Mouse (Mus musculus) 416B (cell line): ENCODE results near the gene Gnat2.
A peak's percentile ranks its signal among the peaks of the same experiment; 100 is the strongest.

Source experiments
- DNase-seq: peaks from one replicate; pipeline ENCODE4 v3.0.0; 2011; ENCODE audit warnings: low read depth

Gene Gnat2

GRCm38 (mm10) chr3:108092536-108093115, at the start of gene Gnat2:
Gene Gnat2, plus strand, starts transcription at chr3:108092789.
- no peak for DNase-seq

DNA sequence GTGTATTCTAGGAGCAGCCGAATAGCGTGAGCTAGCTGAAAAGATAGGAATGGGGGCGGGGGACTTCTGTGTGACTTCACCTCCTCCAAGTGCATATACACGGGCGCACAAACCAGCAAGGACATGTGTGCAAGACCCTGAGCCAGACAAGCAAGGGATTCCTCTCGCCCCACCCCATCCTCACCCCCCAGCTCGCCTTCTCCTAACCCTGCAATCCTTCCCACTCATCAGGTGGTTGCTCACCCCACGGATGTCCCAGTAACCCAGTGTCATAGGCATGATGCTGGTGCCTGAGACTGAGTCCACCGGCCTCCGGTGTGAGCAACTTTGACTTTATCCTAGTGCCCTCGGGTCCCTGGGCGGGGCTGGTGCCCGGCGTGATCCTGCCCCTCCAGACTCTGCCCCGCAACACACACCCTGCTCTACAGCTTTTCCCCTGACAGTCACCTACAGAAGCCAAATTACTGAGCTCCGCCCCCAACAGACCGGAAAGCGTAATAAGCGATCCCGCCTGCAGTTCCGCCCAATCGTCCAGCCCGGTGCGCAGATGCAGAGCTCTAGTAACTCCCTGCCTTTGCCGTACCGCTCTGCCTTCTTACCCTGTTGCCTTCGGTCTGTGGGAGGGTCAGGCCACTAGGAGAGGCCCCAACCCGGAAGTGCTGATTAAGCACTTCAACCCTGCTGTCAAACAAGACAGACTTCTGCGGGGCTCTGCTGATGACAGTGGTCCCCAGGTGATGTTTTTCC, 48.0 kb upstream of the Gnat2 start, which contains the start of gene Gstm4:
Gstm4 (minus strand) TSS at position 501 of the 747 bp plus-strand sequence.
- no peak for DNase-seq

DNA sequence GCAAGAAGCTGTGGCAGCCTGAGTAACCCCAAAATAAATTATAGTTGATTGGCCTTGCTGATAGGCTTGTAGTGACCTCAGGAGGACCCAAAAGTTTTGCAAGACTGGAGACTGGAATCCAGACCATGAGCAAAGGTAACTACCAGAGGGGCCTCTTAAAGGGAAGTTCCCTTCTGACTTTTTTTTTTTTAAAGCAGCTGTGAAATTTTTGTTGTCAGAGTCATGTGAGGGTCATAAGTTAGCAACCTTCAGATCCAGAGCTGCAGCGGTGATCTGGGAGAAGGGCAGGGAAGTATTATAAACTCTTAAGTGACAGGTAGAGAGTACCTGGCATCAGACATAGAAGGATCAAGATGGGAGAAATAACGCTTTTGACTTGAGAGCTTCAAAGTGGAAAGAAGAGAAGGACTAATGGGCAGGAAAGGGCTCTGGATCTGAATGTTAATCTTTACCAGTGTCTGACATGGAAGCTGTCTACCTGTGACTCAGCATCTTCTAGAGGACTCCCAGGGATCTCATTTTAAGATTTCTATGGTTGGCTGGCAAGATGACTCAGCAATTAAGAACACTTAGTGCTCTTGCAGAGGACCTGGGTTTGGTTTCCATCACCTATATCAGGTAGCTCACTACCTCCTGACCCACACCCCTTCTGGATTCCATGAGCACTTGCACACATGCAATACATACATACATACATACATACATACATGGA, 45.5 kb upstream of the Gnat2 start:
- peak; percentile 62 for DNase-seq

- no peak for DNase-seq
Observed at GRCm38 (mm10) chr3:108048306-108048705, 44.3 kb upstream of the Gnat2 start.

GRCm38 (mm10) chr3:108050493-108050892, 42.1 kb upstream of the Gnat2 start:
- DNase-seq: no peak

DNA sequence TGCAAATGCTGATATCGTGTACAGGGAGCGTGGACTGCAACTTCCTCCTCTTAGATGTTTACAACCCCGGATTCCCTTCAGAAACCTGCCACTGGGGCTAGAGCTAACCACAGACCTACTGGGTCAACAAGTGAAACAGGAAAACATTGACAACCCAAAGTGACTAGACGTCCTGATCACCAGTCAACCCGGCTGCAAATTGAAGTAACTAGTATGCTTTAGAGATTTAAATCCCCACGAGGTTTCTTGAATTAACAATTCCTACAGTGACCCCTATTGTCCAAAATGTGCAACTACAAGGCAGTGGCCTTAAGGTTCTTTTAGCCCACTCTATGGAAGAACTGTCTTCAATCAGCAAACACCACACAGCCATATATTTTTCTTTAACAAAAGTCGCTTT, 31.2 kb upstream of the Gnat2 start:
- peak; percentile 90 for DNase-seq

- DNase-seq: no peak
Observed at GRCm38 (mm10) chr3:108062648-108063047, 29.9 kb upstream of the Gnat2 start.

DNA sequence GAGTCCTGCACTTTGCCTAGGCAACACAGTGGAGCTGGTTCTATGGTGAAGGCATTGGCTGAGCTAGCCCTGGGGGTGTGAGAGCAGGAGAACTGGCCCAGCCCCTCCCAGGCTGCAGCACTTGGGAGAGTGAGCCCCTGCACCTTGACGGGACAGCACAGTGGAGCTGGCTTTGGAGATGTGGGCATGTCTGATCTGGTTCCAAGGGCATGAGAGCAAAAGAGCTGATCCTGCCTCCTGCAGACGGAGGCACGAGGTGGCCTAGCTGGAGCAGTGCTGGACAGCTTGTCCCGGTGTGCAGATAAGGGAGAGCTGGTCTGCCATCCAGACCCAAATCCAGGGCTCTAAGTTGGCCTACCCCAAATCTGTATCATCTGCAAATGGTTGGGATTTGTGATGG, 27.9 kb upstream of the Gnat2 start:
- no peak for DNase-seq

DNA sequence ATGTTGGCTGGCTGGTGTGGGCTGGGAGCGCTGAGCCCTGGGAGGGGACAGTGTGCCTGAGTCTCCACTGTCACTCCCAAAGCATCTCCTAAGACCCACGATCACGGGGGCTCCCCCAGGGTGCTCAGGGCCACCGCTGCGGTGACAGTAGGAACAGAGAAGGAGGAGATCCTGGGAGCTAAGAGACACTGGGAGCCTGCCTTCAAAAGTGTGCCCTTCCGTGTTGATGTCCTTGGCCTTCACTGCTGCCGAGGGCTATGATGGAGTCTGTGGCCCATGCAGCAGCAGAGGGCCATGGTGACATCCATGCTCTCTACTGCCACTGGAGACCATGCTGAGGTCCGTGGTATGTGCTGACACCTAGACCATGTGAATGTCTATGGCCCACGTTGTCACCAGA, 27.0 kb upstream of the Gnat2 start:
- no peak for DNase-seq

- DNase-seq: no peak
Observed at GRCm38 (mm10) chr3:108067370-108067934, 25.1 kb upstream of the Gnat2 start.

- no peak for DNase-seq
Observed at GRCm38 (mm10) chr3:108068826-108069225, 23.8 kb upstream of the Gnat2 start.

DNA sequence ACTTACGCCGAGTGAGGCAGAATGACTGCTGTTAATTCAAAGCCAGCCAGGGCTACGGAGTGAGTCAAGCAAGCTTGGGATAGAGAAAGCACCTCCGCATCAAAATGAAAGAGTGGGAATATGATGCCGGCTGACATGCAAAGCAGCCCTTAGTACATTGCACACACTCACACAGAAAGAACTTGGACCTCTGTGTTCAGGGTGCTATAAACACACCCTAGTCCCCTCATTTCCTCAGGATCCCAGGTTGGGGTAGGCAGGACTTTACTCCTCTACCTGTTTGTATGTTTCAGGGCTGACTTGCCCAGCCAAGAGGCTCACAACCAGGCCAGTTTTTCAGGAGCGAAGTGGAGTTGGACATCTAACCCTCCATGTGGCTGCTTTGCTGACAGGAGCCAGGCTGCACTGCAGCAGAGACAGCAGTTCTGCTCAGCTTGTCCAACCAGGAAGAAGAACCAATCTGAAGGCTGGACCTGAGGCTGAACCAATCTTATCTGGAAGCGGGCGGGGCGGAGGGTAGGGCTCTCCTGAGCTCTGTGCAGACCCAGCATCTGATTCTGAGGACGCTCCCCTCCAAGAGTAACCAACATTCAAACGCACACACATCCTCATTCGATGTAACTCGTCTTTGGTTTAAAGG, 23.2 kb upstream of the Gnat2 start:
- DNase-seq: peak; percentile 52

- peak; percentile 76 for DNase-seq
Observed at GRCm38 (mm10) chr3:108070295-108071293, 22.0 kb upstream of the Gnat2 start.

- DNase-seq: no peak
Observed at GRCm38 (mm10) chr3:108072983-108073569, 19.5 kb upstream of the Gnat2 start.

DNA sequence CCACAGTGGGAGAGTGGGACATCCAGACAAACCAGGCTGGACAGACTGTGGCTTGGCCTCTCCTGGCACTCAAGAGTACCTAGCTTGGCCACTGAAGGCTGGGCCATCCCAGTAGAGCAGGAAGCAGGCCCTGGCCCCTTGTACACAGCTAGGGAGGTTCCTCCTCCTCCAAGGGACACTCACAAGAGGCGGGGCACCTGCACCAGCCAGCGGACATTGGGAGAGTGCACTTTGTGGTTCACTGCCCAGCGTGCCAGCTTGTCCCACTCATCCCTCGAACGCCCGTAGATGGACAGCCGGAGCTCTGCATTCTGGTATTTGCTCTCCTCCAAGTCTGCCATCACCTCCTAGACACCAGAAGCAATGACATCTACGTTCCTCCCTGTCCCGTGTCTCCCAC, 15.8 kb upstream of the Gnat2 start:
- no peak for DNase-seq

GRCm38 (mm10) chr3:108081681-108082080, 10.9 kb upstream of the Gnat2 start:
- DNase-seq: no peak

DNA sequence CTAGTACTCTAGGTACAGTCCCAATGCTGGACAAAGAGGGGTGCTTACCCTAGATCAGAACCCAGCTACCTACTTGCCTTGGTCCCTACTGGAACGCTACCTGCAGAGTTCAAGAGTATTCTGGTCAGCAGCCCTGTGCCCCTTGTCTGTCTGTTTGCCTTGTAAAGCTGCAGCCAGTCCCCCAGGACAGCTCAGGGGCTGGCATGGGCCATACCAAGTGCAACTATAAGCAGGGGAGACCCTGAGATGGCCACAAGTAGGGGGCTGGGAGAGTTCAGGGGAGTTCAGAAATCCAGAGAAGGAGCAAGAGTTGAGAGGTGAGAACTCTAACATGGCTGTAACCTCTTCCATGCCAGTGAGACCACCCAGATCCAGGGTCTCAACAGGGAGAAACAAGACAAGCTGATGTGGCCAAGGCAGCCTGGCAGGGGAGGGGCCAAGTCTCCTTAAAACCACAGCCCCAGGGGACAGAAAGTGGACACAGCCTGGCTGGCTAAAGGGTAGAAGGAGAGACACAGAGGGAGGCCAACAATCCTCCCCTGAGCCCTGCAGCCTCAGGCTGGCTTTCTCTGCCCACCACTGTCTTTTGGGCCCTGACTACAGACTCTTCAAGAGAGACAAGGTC, 10.2 kb upstream of the Gnat2 start:
- DNase-seq: peak; percentile 53

- peak; percentile 56 for DNase-seq
Observed at GRCm38 (mm10) chr3:108083161-108083560, 9.4 kb upstream of the Gnat2 start.

GRCm38 (mm10) chr3:108083904-108084407, 8.6 kb upstream of the Gnat2 start:
- DNase-seq: no peak

GRCm38 (mm10) chr3:108084767-108085270, 7.8 kb upstream of the Gnat2 start:
- DNase-seq: no peak
